Mouse (Mus musculus) liver, embryonic 14.5 days (tissue): ENCODE data around the gene Taf5. TPM values are rescaled to one million over a fixed set of nuclear protein-coding genes. Genes with fewer than 3 reads are reported as not detected.

ENCODE experiments used
- ATAC-seq: fragments of 200-750 bp; cut with Nextera tagmentation; 2 replicates; pipeline ENCODE4 v1.8.0; 2017; ENCODE audit warnings: moderate number of reproducible peaks, mild to moderate bottlenecking, moderate library complexity; ENCODE audit not compliant: insufficient read depth
- DNase-seq, 3 experiments: peaks; one replicate each; pipeline ENCODE4 v3.0.0-alpha.2; 2012 to 2013; ENCODE audit warnings: low read depth in 3 of 3, low spot score in 3 of 3
- H3K27ac ChIP-seq: fragments of 300-500 bp; sonication (generic); 2 replicates; pipeline ENCODE4 v1.5.1; 2014; ENCODE audit warnings: moderate library complexity, mild to moderate bottlenecking, control low read depth, inconsistent platforms
- H3K27me3 ChIP-seq: fragments of 300-500 bp; sonication (generic); 2 replicates; pipeline ENCODE4 v1.6.1; 2014; ENCODE audit warnings: mild to moderate bottlenecking, low read length, moderate library complexity; ENCODE audit not compliant: control insufficient read depth, insufficient read depth
- H3K36me3 ChIP-seq: fragments of 300-500 bp; sonication (generic); replicated peaks from 2 replicates; pipeline ENCODE4 v1.6.1; 2014; ENCODE audit warnings: low read depth; ENCODE audit not compliant: control insufficient read depth, insufficient read depth
- H3K4me1 ChIP-seq, 2 experiments: fragments of 200-500 bp in 1 of 2; fragments of 300-500 bp in 1 of 2; sonication (generic) in 1 of 2; replicated peaks; 2 replicates each; pipeline ENCODE4 v1.6.1; 2012 to 2014; ENCODE audit warnings: antibody characterized with exemption in 1 of 2, inconsistent platforms in 1 of 2, low read length in 1 of 2; ENCODE audit not compliant: control insufficient read depth in 2 of 2, insufficient read depth in 2 of 2
- H3K4me2 ChIP-seq: fragments of 300-500 bp; sonication (generic); 2 replicates; pipeline ENCODE4 v1.6.1; 2014; ENCODE audit warnings: low read depth, mild to moderate bottlenecking, control low read depth, moderate library complexity
- H3K4me3 ChIP-seq, 2 experiments: fragments of 200-500 bp in 1 of 2; fragments of 300-500 bp in 1 of 2; sonication (generic) in 1 of 2; 2 replicates each; pipeline ENCODE4 v1.5.1; 2012 to 2014; ENCODE audit warnings: low read depth in 2 of 2, low read length in 2 of 2, mild to moderate bottlenecking in 2 of 2, control low read depth in 1 of 2, inconsistent platforms in 1 of 2, moderate library complexity in 1 of 2; ENCODE audit not compliant: insufficient read depth in 1 of 2
- H3K9ac ChIP-seq: fragments of 300-500 bp; sonication (generic); replicated peaks from 2 replicates; pipeline ENCODE4 v1.6.1; 2014; ENCODE audit warnings: mild to moderate bottlenecking, control low read depth, moderate library complexity
- H3K9me3 ChIP-seq: fragments of 300-500 bp; sonication (generic); 2 replicates; pipeline ENCODE4 v1.6.1; 2016; ENCODE audit warnings: low read length, mixed read lengths; ENCODE audit not compliant: control insufficient read depth
- CTCF ChIP-seq: IDR thresholded peaks from 2 replicates; pipeline ENCODE4 v1.5.1; 2016; ENCODE audit warnings: antibody characterized with exemption, low read depth, control low read depth
- EP300 ChIP-seq: IDR thresholded peaks from 2 replicates; pipeline ENCODE4 v1.6.1; 2016; ENCODE audit warnings: antibody characterized with exemption, low read depth
- WGBS: fragments of 180-500 bp; shearing (Covaris S2); extraction: QIAGEN DNeasy Blood & Tissue Kit; methylation state at CpG from one replicate; pipeline ENCODE4 v1.1.7; 2014; ENCODE audit not compliant: insufficient replicate concordance; 5-methylcytosine and 5-hydroxymethylcytosine counted together
- polyA plus RNA-seq, 2 experiments: library from polyadenylated mRNA; depleted of rRNA in 1 of 2; stranded (reverse) in 1 of 2; unstranded in 1 of 2; fragments of >200 nt; fragmentation: Nextera tagmentation in 1 of 2; extraction: Ambion mirVana in 1 of 2; gene quantifications; 2 replicates each; pipeline versions ENCODE4 v1.2.1 to v1.2.3; 2012 to 2014

The Taf5 gene
- polyA plus RNA-seq, 2 experiments = 4.7 to 5.3 TPM

DNA sequence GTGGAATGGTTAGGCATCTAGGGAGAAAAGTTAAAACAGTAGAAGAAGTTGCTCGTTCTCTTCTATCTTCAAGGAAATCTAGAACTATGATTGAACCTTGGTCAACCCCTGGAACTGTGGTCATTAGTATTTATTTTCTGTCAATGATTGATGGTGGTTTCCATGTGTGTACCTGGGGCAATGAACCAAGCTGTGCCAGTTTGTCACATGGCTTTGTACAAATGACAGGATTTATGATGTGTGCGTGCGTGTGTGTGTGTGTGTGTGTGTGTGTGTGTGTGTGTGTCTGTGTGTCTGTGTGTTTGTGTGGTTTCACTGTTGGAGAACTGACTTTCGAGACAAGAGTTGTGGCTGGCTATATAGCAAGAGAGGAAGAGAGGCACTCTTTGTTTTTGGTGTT is 14.1 kb upstream of the Taf5 start:
- DNase-seq = no peak
- TF ChIP-seq CTCF (no peak), EP300 (no peak)
- no peak overlapping the region for H3K9ac ChIP-seq
- H3K4me1 ChIP-seq = peaks cover 15% of the 10 kb centered on the region in 2 experiments
- ATAC-seq = no peak
- no peak overlapping the region for H3K4me3 ChIP-seq
- H3K27ac ChIP-seq = no peak overlapping the region
- H3K27me3 ChIP-seq = no peaks in the 10 kb centered on the region
- H3K9me3 ChIP-seq = no peaks in the 10 kb centered on the region
- 67% methylated on average over 4 of the region's 4 CpGs for WGBS
- no peak overlapping the region for H3K4me2 ChIP-seq
- no peaks in the 10 kb centered on the region; the same call in 1 of the 2 replicates for H3K36me3 ChIP-seq

DNA sequence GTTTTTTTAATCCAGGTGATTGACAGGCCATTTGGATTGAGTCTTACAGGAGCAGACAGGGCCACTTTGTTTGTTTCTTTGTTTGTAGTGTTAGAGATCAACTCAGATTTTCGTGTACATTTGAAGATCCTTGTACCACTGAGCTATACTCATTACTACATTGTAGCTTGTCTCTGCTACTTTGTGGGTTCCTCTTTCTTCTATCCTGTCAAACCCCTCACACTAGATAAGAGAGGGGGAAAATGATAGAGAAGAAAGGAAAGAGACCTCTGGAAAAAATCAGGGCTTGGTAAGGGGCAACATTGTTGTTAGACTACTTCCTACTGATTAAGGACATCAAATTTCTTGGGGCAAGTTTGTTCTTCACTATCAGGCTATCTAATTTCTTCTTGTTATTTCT is 9.9 kb upstream of the Taf5 start:
- Histone ChIP-seq H3K9me3 (no peaks in the 10 kb centered on the region), H3K4me1 (peaks cover 0 to 1% of the 10 kb centered on the region in 2 experiments; a peak in 1 of 4 replicates), H3K27me3 (no peaks in the 10 kb centered on the region), H3K27ac (no peak overlapping the region), H3K36me3 (no peaks in the 10 kb centered on the region), H3K4me3 (no peak overlapping the region), H3K4me2 (no peak overlapping the region), H3K9ac (no peak overlapping the region)
- no peak for TF ChIP-seq EP300
- no peak for TF ChIP-seq CTCF
- DNase-seq (no peak), ATAC-seq (no peak)
- WGBS = 45% methylated on average over 1 of the region's 1 CpGs

DNA sequence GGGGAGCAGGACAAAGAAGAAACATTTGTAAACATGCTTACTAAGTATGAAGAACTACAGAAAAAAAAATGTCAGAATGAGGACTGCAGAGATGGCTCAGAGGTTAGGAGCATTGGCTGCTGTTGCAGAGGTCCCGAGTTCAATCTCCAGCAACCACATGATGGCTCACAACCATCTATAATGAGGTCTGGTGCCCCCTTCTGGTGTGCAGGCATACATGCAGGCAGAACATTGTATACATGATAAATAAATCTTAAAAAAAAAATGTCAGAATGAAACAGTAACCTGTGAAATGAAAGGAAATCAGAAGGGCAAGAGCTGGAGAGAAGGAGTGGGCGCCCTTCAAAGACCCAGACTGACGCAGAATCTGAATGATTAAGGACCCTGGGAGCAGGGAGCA is 1.7 kb upstream of the Taf5 start:
- H3K27ac ChIP-seq = no peak overlapping the region
- H3K4me1 ChIP-seq = peaks cover 6 to 10% of the 10 kb centered on the region in 2 experiments; a peak in 3 of 4 replicates
- DNase-seq = no peak
- H3K9ac ChIP-seq = no peak overlapping the region
- H3K36me3 ChIP-seq = no peaks in the 10 kb centered on the region; the same call in 1 of the 2 replicates
- no peaks in the 10 kb centered on the region for H3K27me3 ChIP-seq
- 73% methylated on average over 3 of the region's 3 CpGs for WGBS
- no peak for ATAC-seq
- H3K4me3 ChIP-seq = no peak overlapping the region
- H3K9me3 ChIP-seq = no peaks in the 10 kb centered on the region
- H3K4me2 ChIP-seq = no peak overlapping the region
- TF ChIP-seq EP300 (no peak), CTCF (peak; percentile 48)

DNA sequence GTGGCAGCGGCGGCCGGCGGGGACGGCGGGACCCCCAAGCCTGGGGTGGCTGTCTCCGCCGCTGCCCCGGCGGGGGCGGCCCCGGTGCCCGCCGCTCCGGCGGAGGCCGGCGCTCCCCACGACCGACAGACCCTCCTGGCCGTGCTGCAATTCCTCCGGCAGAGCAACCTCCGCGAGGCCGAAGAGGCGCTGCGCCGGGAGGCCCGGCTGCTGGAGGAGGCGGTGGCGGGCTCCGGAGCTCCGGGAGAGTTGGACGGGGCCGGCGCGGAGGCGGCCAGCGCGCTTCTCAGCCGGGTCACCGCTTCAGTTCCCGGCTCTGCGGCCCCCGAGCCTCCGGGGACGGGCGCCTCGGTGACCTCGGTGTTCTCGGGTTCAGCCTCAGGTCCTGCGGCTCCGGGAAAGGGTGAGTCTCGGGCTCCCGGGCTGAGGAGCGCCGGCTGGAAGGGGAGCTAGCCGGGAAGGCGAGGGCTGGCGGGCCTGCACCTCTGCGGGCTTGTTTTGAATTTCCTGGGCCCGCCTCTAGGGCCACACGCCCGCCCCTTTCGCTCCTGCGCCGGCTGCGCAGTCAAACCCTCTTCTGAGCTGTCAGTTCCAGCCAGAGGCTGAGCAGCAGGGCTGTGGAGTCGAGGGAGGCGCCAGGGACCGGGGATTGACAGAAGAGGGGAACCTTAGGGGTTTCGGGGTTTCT is 522 bp downstream of the Taf5 start:
- peak overlapping the region; percentile 79 to 100 for H3K4me3 ChIP-seq
- H3K9ac ChIP-seq = peak overlapping the region; percentile 100
- H3K4me1 ChIP-seq = peaks cover 6 to 10% of the 10 kb centered on the region in 2 experiments; a peak in 3 of 4 replicates
- ATAC-seq (peak; percentile 95), DNase-seq (peak; percentile 74 to 77 (median 77))
- H3K4me2 ChIP-seq = peak overlapping the region; percentile 97
- H3K27ac ChIP-seq = peak overlapping the region; percentile 89
- TF ChIP-seq EP300 = no peak
- peak; percentile 50 for TF ChIP-seq CTCF
- under 1% methylated on average over 72 of the region's 72 CpGs for WGBS
- H3K27me3 ChIP-seq = no peaks in the 10 kb centered on the region
- peaks cover 19% of the 10 kb centered on the region for H3K36me3 ChIP-seq
- H3K9me3 ChIP-seq = no peaks in the 10 kb centered on the region

DNA sequence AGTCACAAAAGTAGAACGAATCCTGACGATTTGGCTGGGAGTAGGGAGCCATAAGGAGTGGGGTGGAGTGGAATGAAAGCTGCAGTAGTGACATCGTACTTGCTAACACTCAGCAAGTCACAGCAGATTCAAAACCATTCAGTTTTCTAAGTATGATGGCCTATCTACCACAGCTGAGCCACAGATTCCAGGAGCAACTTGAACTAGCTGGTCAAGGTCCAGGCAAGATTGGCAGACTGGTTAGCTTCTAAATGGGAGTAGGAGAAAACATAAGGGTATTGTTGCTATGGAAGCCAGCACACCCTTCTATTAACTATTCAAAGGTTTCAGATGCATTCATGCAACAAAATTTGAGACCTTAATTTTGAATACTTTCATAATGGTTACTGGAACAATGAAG is 20.7 kb downstream of the Taf5 start:
- Histone ChIP-seq H3K9me3 (no peaks in the 10 kb centered on the region), H3K4me3 (no peak overlapping the region), H3K27me3 (no peaks in the 10 kb centered on the region), H3K4me1 (peaks cover 8 to 13% of the 10 kb centered on the region in 2 experiments), H3K27ac (no peak overlapping the region), H3K9ac (no peak overlapping the region), H3K36me3 (peaks cover 29% of the 10 kb centered on the region), H3K4me2 (peak overlapping the region; percentile 95; the same call in 1 of the 2 replicates)
- DNase-seq = no peak
- no peak for ATAC-seq
- TF ChIP-seq EP300 = no peak
- no peak for TF ChIP-seq CTCF
- 70% methylated on average over 3 of the region's 3 CpGs for WGBS
